Mouse (Mus musculus) thymus, postnatal 10 days (tissue): ENCODE measurements around the gene Galnt7.

Source experiments
- DNase-seq, 2 experiments: peaks; one replicate each; pipeline ENCODE4 v3.0.0; 2021; ENCODE audit warnings: low spot score in 2 of 2

The Galnt7 gene

DNA sequence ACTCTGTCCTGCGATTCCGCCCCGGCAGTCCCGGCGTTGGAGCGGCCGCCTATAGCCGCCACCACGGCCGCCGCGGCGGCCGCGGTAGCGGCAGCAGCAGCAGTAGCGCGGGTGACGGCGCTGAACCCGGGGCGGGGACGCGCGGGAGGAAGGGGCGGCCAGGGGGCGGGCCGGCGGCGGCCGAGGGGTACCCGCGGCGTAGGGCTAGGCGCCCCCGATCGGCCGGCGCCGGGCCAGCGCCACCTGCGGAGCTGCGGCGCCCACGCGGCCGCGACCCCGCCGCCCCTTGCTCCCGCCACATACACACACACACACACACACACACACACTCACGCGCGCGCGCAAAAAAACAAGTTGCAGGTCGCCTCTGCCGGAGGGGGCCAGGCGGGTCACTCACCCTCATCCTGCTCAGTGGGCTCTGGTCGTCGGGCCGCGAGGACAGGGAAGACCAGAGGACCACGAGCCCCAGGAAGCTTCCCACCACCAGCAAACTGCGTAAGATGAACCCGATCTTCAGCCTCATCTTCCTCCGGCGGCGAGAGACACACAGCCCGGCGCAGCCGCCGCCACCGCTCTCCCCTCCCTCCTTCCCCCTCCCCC is at the start of gene Galnt7:
Gene Galnt7 (minus strand): TSS at position 577 of the 600 bp plus-strand sequence.
- DNase-seq: peak; percentile 61 to 75

DNA sequence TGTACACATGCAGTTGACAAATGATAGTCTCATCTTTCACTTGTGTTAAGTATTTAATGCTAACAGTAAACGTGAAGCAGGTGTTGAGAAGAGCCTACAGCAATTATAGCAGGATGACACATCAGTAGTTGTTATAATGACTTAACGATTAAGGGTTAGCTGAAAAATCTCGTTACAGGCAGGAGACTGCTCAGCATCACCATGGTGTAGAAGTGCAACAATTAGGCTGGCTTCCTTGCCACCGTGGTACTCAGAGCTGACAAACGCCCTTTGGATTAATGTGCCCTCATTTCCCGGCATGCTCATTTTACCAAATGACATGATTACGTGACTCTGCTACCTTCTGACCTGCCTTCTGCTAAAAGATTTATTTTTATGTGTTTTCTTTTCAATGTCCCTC is 35.8 kb upstream of the Galnt7 start:
- no peak for DNase-seq

DNA sequence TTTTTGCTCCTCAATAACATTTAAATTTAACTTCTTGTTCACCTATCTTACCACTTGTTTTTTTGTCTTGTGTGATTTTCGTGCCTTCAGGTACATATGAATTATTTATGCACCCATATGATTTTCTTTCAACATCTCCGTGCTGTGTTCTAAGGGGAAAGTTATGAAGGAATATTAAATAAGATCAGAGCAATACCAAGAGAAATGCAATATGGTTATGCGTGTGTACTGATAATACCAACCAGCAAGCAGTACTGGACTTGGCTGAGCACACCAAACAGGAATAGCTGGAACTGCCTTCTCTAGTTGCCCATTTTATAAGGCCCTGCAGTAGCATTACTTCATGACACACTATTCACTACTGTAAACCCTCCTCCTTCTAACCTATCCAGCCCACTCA is 33.0 kb upstream of the Galnt7 start:
- no peak for DNase-seq

DNA sequence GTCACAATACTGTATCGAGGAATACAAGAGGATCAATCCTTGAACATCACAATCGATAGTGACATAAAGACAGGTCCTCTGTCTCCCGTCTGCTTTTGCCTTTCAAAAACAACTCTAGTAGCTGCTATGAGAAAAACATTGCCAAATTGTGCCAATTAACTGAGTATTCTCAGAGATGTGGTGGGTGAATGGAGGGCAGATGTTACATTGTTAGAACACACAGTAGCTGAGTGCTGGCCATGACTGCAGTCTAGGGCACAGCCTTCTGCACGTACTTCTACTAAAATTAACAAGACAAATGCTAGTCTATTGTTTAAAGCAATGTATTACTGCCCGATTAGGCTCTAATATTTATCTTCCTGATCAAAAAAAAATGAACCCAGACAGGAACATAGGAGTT is 27.2 kb upstream of the Galnt7 start:
- DNase-seq: no peak

DNA sequence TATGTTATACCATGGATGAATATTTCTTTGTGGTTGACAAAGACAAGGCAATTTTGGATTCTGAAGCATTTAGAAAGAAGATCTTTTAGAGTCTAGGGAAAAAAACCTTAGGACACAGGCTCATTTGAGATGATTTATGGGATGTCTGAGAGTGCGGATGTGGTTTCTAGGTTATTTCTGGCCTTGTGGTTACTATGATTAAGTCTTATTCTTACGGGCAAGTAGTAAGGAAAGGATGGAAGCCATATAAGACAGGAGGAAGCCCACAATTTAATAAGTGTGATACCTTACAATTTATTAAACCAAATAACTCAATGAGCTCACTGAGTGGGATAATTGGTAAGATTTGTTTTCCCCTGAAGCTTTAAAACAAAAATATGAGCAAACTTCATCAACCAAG is 11.3 kb upstream of the Galnt7 start:
- no peak for DNase-seq

DNA sequence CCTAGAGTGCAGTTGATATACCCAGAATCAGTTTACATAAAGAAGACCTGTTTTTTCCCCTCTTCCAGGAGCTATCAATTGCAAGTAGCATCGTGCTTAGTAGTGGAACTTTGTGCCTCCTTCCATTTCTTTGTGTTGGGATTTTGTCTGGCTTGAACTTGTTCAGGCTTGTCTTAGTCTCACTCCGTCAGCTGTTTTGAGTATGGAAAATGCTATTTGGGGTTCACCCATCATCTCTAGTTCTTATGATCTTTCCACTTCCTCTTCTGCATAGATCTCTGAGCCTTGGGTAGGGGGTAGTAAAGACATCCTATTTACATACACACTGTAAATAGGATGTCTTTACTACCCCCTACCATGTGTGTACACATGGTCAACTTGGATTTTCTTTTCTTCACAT is 7.2 kb upstream of the Galnt7 start:
- DNase-seq: no peak

DNA sequence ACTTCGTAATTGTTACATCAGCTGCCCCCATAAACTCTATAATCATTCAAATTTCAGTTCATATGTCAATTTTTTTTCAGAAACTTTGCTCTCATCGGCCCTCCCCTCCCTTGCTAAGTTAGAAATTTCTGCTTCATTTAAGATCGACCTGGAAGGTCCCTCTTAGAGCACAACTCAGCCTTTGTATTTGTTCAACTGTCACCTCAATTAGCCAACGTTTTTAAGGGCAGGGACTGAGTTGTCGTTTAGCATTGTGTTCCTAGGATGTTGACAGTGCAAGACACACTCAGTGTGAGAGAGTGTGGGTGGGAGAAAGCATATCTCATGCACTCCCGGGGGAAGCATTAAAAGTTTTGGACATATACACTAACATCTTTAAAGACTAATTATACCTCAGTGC is 3.6 kb upstream of the Galnt7 start:
- no peak for DNase-seq

DNA sequence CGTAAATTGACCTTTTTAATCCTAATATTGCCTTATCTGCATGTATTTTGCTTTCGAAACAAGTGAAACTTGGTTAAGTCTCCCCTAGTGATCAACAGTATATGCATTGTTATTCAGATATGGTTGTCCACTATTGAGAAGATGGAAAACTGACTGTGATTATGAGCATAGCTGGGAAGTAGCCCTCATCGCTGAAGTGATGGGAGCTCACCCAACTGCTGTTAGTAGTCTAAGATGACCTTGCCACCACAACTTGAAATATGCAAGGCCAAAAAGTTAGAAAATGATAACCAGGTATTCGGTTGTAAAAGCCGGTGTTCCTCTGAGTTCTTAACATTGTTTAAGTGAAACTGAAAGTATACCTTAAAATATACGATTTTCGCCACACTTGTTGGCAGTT is 1.3 kb upstream of the Galnt7 start:
- DNase-seq: no peak

DNA sequence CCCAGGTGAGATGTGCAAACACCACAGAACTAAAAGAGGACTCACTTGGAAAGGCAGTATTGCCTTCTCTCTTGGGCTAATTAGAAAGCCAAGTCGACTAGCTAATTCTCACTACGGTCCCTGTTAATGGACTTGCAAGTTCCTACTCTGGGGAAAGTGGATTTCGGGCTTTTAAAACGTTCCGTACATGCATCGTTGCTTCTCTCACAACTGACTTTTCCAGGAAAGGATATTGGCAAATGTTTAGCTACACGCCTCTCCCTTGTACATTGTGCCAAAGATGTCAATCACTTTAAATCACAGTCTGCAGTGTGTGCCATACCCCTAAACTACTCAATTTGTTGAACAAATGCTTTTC is 915 bp upstream of the Galnt7 start:
- no peak for DNase-seq

DNA sequence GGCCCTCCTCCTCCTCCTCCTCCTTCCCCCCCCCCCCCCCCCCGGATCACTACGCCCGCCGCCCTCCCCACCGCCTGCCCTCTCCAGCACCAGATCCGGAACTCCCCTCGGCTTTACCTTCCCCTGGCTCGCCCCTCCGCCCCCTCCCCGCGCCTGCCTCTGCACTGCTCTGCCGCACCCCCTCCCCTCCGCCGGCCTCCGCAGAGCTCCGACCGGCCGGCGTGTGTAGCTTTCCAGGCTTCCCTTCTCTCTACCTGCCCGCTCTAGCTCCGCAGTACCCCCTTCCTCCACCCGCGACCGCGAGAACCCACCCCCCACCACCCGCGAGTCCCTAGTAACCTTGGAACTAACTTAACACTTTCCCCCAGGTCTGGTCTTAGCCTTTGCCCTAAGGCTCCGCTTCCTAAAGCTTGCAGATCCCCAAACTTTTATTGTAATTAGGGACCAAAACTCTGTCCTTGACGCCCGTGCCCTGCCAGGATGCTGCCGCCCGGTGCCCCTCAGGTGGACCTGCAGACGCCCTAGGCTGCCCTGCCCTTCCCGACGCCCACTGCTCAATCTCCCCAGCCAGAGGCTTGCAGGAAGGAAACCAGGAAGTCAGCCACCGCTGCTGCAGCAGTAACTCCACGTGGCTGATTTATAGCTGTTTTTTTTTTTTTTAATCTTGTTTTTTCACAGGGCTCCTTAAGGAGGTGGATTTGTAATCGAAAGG is 380 bp upstream of the Galnt7 start:
- DNase-seq: peak; percentile 52 to 59

DNA sequence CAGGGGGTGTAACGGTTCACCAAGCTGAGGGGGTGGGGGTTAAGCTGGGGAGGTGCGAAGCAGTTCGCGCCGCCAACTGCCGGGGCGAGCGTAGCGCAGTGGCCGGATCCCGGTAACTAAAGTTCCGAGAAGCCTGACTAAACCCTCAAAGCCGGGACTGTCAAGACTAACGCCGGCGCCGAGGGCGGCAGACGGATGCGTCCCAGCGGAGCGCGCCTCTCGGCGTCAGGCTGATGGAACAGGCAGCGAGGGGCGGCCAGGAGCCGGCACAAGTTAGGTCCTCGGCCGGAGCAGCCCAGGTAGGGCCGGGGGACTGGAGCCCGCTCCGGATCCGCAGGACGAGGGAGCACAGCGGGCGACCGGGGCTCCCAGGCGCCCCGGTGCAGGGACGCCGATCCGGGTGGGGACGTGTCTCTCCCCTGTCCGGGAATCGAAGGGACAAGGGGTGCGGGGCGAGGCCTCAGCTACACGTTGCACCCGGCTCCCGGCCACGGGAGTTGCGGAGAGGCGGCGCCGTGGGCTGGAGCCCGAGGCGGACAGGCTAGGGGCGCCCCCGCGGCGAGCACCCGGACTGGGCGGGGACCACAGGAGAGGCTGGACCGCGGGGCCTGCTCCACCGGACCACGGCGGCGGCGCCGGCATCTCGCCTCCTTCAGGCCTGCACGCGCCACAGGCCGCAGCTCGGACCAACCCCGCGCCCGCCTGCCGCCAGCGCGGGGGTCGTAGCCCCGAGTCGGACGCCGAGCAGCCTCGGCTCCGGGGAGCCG is 960 bp downstream of the Galnt7 start:
- DNase-seq: peak; percentile 56 to 59

DNA sequence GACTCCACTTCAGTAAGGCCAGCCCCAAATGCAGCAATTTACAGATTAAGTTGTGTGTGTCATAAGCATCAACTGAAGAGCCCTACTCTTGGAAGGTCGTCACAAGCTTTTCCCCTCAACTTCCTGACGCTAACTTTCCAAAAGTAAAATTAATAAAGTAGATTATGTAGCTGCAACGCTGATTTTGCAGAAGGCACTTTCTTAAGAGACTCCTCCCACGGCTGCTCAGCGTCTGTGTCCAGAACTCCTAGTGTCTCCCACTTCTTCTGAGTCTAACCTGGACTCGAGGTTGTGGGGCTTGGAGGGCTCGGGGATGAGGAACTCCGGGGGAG is 1.5 kb downstream of the Galnt7 start:
- DNase-seq: no peak

DNA sequence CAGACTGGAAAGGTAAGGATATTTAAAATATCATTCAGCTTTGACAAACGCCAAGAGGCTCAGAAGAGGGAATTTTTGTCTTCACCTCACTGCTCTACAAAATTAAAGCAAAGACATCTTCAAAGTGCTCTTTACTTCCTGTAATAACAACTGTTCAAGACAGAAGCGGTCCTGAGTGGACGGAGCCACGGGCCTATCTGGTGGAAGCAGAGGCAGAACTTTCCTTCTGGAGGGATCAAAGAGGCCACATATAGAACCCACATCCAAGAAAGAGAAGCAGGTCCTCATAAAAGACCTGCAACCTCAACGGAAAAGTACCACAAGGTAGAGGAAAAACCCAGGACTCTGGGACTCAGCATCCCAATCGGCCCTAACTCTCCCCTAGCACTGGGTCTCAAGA is 2.6 kb downstream of the Galnt7 start:
- DNase-seq: no peak

DNA sequence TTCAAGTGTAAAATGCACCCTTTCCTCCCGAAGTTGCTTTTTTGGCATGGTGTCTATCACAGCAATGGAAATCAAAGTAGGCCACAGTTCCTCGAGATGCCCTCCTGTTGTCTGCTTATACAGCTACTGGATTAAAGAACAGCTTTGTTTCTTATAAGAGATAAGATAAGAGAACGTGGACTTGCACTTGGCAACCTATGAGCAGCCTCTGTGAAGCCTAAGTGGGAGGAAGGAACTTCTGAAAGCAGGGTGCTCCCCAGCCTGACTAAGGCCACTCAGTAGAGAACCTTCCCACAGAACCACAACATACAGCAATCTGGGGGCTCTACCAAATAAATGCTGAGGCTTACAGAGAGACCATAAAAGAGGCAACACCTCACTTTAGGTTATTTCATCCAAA is 5.3 kb downstream of the Galnt7 start:
- no peak for DNase-seq

DNA sequence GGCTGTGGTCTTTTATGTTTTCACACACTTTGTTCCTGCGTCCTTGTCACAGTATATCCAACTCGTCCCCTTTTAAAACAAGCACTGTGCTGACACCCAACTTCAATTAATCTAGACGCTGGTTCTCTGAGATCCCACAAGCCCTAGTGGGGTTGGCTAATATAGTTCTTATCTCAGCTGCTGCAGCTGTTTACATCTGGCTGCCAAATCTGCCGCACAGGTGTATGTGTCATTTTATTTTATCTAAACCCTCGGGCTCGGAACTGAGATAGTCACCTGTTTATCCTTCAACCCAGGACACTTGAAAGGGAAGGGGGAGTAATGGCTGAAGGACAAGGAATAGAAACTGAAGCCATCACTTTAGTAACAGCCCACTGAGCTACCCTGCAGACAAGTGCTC is 8.6 kb downstream of the Galnt7 start:
- DNase-seq: no peak

DNA sequence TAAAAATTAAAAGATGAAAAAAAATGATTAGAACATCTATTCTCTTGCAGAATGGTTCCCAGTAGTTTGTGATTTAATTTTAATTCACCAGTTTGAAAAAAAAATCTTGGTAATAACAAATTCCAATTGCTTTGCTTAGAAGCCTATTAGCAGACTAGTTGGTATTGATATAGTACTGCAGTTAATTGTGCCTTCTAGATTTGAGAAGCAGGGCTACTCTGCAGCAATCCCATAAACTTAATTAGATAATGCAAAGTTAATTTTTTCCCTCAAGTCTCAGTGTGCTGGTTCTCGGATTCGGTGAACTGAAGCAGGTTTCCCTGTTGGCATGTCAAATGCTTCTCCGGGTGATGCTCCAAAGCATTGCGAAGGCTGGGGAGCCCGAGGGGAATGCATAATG is 10.1 kb downstream of the Galnt7 start:
- DNase-seq: no peak

DNA sequence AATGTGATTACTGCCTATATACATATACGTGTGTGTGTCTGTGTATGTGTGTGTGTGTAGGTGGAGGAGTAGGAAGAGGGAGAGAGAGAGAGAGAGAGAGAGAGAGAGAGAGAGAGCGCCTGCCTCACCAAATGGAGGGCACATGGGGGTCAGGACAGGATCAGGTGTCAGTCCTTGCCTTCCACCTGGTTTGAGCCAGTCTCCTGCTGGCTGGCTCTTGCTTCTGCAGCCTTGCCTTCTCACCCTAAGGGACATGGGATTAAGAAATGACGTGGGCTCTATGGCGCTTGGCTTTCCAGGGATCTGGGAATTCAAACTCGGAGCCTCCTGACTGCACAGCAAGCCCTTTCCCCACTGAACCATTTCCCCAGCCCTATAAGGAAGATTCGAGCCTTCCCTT is 13.9 kb downstream of the Galnt7 start:
- no peak for DNase-seq

DNA sequence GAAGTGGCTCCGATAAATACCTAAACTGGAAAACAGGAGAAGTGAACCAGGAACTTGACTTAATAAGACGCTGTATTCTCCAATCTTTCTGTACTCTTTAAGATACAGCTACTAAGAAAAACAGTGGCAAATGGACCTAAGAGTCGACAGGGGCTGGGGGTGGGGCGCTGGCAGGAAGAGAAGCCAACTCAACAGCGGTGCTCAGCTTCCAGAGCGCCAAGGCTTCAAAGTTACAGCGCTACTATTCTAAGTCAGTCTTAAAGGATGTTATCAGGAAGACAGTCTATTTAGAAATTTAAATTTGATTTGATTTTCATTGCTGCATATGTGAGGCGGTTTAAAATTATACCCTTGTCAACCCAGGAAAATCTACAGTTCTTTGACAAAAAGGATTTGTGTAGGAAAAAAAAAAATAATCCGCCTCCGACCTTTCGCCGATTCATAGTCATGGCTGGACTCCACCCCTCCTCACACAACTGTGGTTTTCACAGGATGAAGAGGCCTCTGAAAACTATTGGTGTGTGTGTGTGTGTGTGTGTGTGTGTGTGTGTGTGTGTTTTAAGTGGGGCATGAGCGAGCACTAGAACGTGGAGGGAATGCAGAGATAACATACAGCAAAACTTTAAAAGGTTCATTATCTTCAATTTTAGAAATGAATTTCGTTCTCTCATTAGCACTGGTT is 15.1 kb downstream of the Galnt7 start:
- DNase-seq: peak in 1 of 2 experiments; percentile 31

DNA sequence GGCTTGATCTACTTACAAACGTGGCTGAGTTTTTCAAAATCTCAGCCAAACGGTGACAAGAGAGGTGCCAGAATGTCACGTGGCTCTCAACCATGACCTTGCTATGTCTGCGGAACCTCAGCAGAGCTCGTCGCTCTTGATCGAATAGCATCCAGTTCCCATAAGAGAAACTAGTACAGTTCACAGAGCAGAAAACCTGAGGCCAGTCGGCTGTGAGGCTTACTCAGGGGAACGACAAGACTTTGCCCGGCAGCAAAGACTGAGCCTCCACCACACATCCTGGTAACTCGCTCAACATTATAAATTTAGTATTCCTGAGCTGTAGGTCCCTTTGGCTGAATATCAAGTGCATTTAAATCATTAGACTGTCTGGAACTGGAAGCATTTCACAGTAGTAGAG is 16.1 kb downstream of the Galnt7 start:
- DNase-seq: no peak

DNA sequence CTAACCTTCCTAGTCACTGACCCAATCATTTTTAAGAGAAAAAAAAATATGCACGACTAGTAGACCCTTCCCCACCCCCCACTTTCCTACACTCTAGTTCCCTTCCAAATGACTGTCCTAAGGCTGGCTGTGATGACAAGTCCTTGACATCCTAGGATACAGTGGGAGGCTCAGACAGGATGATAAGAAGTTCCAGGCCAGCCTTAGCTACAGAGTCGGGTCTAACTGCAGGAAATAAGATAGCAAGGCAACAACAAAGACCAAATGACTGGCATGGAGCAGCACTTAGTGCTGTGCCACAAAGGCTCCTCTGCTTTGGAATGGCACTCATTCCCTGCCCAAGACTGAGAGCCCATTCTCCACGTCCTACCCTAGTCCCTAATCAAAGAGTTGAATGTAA is 16.6 kb downstream of the Galnt7 start:
- DNase-seq: no peak

DNA sequence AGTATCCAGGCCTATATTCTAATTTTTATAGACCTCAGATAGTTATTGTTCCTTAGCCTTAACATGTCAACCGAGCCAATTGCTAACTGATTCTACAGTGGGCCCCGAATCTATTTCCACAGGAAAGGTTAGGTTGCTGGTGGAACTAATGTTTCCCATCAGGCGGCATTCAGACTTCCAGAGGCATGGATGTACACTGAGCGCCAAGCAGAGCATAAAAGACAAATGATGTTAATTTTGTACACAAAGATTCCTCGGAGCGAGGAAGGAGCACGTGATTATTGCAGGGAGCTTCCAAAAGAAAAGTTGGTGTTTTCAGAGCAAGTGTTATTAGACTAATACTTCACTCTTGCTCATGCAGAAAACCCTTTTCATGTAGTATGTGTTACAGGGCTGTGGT is 21.1 kb downstream of the Galnt7 start:
- no peak for DNase-seq

DNA sequence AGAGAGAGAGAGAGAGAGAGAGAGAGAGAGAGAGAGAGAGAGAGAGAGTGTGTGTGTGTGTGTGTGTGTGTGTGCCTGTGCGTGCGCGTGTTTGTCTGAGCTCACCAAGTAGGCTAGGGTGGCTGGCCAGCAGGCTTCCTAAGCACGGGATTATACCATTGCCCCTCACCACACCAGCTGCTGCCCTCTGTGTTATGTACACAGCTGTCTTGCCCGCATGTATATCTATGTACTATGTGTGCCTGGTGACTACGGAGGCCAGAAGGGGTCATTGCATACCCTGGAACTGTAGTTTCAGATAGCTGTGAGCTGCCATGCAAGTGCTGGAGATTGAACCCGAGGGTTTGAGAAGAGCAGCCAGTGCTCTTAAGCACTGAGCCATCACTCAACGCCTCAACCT is 22.7 kb downstream of the Galnt7 start:
- DNase-seq: no peak
